Mouse (Mus musculus): ENCODE measurements around the gene Pde4b. TPM values are rescaled to one million over a fixed set of nuclear protein-coding genes. Genes with fewer than 3 reads are reported as not detected.
A peak's percentile ranks its signal among the peaks of the same experiment; 100 is the strongest.

Pde4b gene
- polyA plus RNA-seq, 1 experiment from 2014 or later, result 23.8 TPM

- H3K9me3 ChIP-seq, result no peaks in the 10 kb centered on the region
- no peak for ATAC-seq
- H3K4me1 ChIP-seq (replicated peaks), result peaks cover 7% of the 10 kb centered on the region; the same call in 1 of the 2 replicates
- H3K27me3 ChIP-seq, result no peaks in the 10 kb centered on the region
- H3K36me3 ChIP-seq, result no peaks in the 10 kb centered on the region
- no peak overlapping the region for H3K4me2 ChIP-seq (replicated peaks)
- H3K4me3 ChIP-seq (replicated peaks), result no peak overlapping the region
- H3K9ac ChIP-seq (replicated peaks), result no peak overlapping the region
- no peak overlapping the region for H3K27ac ChIP-seq
These were observed 223.3 kb downstream of the Pde4b start for GRCm38 (mm10) chr4:102310630-102311029.

- no peaks in the 10 kb centered on the region for H3K27me3 ChIP-seq
- no peak for ATAC-seq
- H3K4me1 ChIP-seq (replicated peaks), result 0 out of 2 replicates have a peak, but pooled peaks cover 3% of the 10 kb centered on the region
- WGBS, result 93% methylated on average over 2 of the region's 2 CpGs
- no peaks in the 10 kb centered on the region for H3K9me3 ChIP-seq
- H3K4me2 ChIP-seq (replicated peaks), result no peak overlapping the region
- no peak overlapping the region for H3K4me3 ChIP-seq (replicated peaks)
- no peak overlapping the region for H3K9ac ChIP-seq (replicated peaks)
- no peaks in the 10 kb centered on the region for H3K36me3 ChIP-seq
- no peak overlapping the region for H3K27ac ChIP-seq
These were observed 228.7 kb downstream of the Pde4b start for GRCm38 (mm10) chr4:102316011-102316410.

- 73% methylated on average over 5 of the region's 5 CpGs for WGBS
- 0 out of 2 replicates have a peak, but pooled peaks cover 3% of the 10 kb centered on the region for H3K4me1 ChIP-seq (replicated peaks)
- ATAC-seq, result no peak
These were observed 229.4 kb downstream of the Pde4b start for GRCm38 (mm10) chr4:102316699-102317285.

GRCm38 (mm10) chr4:102318596-102318995 lies 231.3 kb downstream of the Pde4b start:
- WGBS, result 87% methylated on average over 6 of the region's 6 CpGs
- H3K27ac ChIP-seq, result no peak overlapping the region
- no peak overlapping the region for H3K9ac ChIP-seq (replicated peaks)
- no peaks in the 10 kb centered on the region for H3K4me1 ChIP-seq (replicated peaks)
- no peak overlapping the region for H3K4me3 ChIP-seq (replicated peaks)
- no peaks in the 10 kb centered on the region for H3K27me3 ChIP-seq
- H3K4me2 ChIP-seq (replicated peaks), result no peak overlapping the region
- ATAC-seq, result no peak
- H3K36me3 ChIP-seq, result no peaks in the 10 kb centered on the region
- H3K9me3 ChIP-seq, result no peaks in the 10 kb centered on the region

More at GRCm38 (mm10) chr4:102316699-102317285, 229.4 kb downstream of the Pde4b start:
- no peak overlapping the region for H3K27ac ChIP-seq
- H3K27me3 ChIP-seq, result no peaks in the 10 kb centered on the region
- no peak overlapping the region for H3K4me2 ChIP-seq (replicated peaks)
- H3K9ac ChIP-seq (replicated peaks), result no peak overlapping the region
- no peaks in the 10 kb centered on the region for H3K9me3 ChIP-seq
- H3K36me3 ChIP-seq, result no peaks in the 10 kb centered on the region
- H3K4me3 ChIP-seq (replicated peaks), result no peak overlapping the region

GRCm38 (mm10) chr4:102321340-102321739 lies 234.0 kb downstream of the Pde4b start:
- ATAC-seq, result no peak
- Histone ChIP-seq H3K9ac (replicated peaks) (no peak overlapping the region), H3K9me3 (no peaks in the 10 kb centered on the region), H3K4me3 (replicated peaks) (no peak overlapping the region), H3K27me3 (no peaks in the 10 kb centered on the region), H3K4me2 (replicated peaks) (no peak overlapping the region), H3K4me1 (replicated peaks) (no peaks in the 10 kb centered on the region), H3K27ac (no peak overlapping the region), H3K36me3 (no peaks in the 10 kb centered on the region)
- 78% methylated on average over 3 of the region's 3 CpGs for WGBS

GRCm38 (mm10) chr4:102332386-102332785 lies 245.0 kb downstream of the Pde4b start:
- H3K27ac ChIP-seq, result no peak overlapping the region
- no peaks in the 10 kb centered on the region for H3K4me1 ChIP-seq (replicated peaks)
- no peak overlapping the region for H3K9ac ChIP-seq (replicated peaks)
- ATAC-seq, result no peak
- 95% methylated on average over 2 of the region's 2 CpGs for WGBS
- no peak overlapping the region for H3K4me2 ChIP-seq (replicated peaks)
- no peaks in the 10 kb centered on the region for H3K9me3 ChIP-seq
- no peaks in the 10 kb centered on the region for H3K27me3 ChIP-seq
- H3K4me3 ChIP-seq (replicated peaks), result no peak overlapping the region
- no peaks in the 10 kb centered on the region for H3K36me3 ChIP-seq

GRCm38 (mm10) chr4:102332885-102333284 lies 245.5 kb downstream of the Pde4b start:
- Histone ChIP-seq H3K4me2 (replicated peaks) (no peak overlapping the region), H3K9ac (replicated peaks) (no peak overlapping the region), H3K27me3 (no peaks in the 10 kb centered on the region), H3K4me3 (replicated peaks) (no peak overlapping the region), H3K9me3 (no peaks in the 10 kb centered on the region), H3K4me1 (replicated peaks) (no peaks in the 10 kb centered on the region), H3K36me3 (no peaks in the 10 kb centered on the region), H3K27ac (no peak overlapping the region)
- no peak for ATAC-seq
- WGBS, result 94% methylated on average over 4 of the region's 4 CpGs

- Histone ChIP-seq H3K9me3 (no peaks in the 10 kb centered on the region), H3K27me3 (no peaks in the 10 kb centered on the region), H3K36me3 (no peaks in the 10 kb centered on the region), H3K4me2 (replicated peaks) (no peak overlapping the region), H3K4me3 (replicated peaks) (no peak overlapping the region), H3K9ac (replicated peaks) (no peak overlapping the region), H3K4me1 (replicated peaks) (peaks cover 20% of the 10 kb centered on the region), H3K27ac (no peak overlapping the region)
- no peak for ATAC-seq
- 50% methylated on average over 4 of the region's 4 CpGs for WGBS
These were observed 259.7 kb downstream of the Pde4b start for GRCm38 (mm10) chr4:102346911-102347492.

- Histone ChIP-seq H3K9ac (replicated peaks) (no peak overlapping the region), H3K4me1 (replicated peaks) (peaks cover 18% of the 10 kb centered on the region), H3K9me3 (no peaks in the 10 kb centered on the region), H3K27me3 (no peaks in the 10 kb centered on the region), H3K27ac (no peak overlapping the region), H3K36me3 (no peaks in the 10 kb centered on the region), H3K4me3 (replicated peaks) (no peak overlapping the region), H3K4me2 (replicated peaks) (no peak overlapping the region)
- WGBS, result 57% methylated on average over 1 of the region's 1 CpGs
- no peak for ATAC-seq
These were observed 264.4 kb downstream of the Pde4b start for GRCm38 (mm10) chr4:102351476-102352475.

- Histone ChIP-seq H3K36me3 (no peaks in the 10 kb centered on the region), H3K27ac (no peak overlapping the region), H3K4me3 (replicated peaks) (no peak overlapping the region), H3K9ac (replicated peaks) (no peak overlapping the region), H3K9me3 (no peaks in the 10 kb centered on the region), H3K27me3 (no peaks in the 10 kb centered on the region), H3K4me2 (replicated peaks) (no peak overlapping the region), H3K4me1 (replicated peaks) (peaks cover 11% of the 10 kb centered on the region; the same call in 1 of the 2 replicates)
- no peak for ATAC-seq
- 96% methylated on average over 3 of the region's 3 CpGs for WGBS
These were observed 266.5 kb downstream of the Pde4b start for GRCm38 (mm10) chr4:102353641-102354403.

GRCm38 (mm10) chr4:102368105-102368735 lies 280.9 kb downstream of the Pde4b start:
- peak overlapping the region; percentile 12; the same call in 1 of the 2 replicates for H3K4me2 ChIP-seq (replicated peaks)
- peak overlapping the region; percentile 0; the same call in 1 of the 2 replicates for H3K27ac ChIP-seq
- H3K4me3 ChIP-seq (replicated peaks), result no peak overlapping the region
- H3K36me3 ChIP-seq, result no peaks in the 10 kb centered on the region
- no peak for ATAC-seq
- H3K9ac ChIP-seq (replicated peaks), result no peak overlapping the region
- H3K4me1 ChIP-seq (replicated peaks), result peaks cover 11% of the 10 kb centered on the region; the same call in 1 of the 2 replicates
- H3K27me3 ChIP-seq, result no peaks in the 10 kb centered on the region
- no peaks in the 10 kb centered on the region for H3K9me3 ChIP-seq
- WGBS, result 22% methylated on average over 9 of the region's 9 CpGs

Measured in midbrain, embryonic 13.5 days (tissue).